Mouse (Mus musculus) cerebellum, adult (tissue): Measurements from ENCODE around the gene Habp4.
A peak's percentile ranks its signal among the peaks of the same experiment; 100 is the strongest.

ENCODE experiments used
- ATAC-seq: cut with Nextera tagmentation; 2 replicates; pipeline ENCODE4 v1.9.2; 2017; ENCODE audit warnings: mild to moderate bottlenecking, moderate library complexity, mixed read lengths; ENCODE audit not compliant: insufficient number of reproducible peaks, low FRiP score, low TSS enrichment

The Habp4 gene

GRCm38 (mm10) chr13:64161548-64161915, at the start of gene Habp4:
Gene Habp4 (plus strand): TSS chr13:64161824.
- peak; percentile 94 for ATAC-seq

GRCm38 (mm10) chr13:64117442-64117841, 44.2 kb upstream of the Habp4 start:
- no peak for ATAC-seq

GRCm38 (mm10) chr13:64120760-64121159, 40.9 kb upstream of the Habp4 start:
- ATAC-seq: no peak

GRCm38 (mm10) chr13:64123491-64124188, 38.0 kb upstream of the Habp4 start:
- ATAC-seq: no peak

GRCm38 (mm10) chr13:64124886-64125285, 36.7 kb upstream of the Habp4 start:
- ATAC-seq: no peak

GRCm38 (mm10) chr13:64126316-64126715, 35.3 kb upstream of the Habp4 start:
- no peak for ATAC-seq

GRCm38 (mm10) chr13:64128858-64129615, 32.6 kb upstream of the Habp4 start, which contains the start of gene Slc35d2:
Gene Slc35d2 (minus strand): TSS chr13:64129368.
- ATAC-seq: peak; percentile 58; the same call in 1 of the 2 replicates

GRCm38 (mm10) chr13:64129616-64130375, 31.8 kb upstream of the Habp4 start:
- no peak for ATAC-seq

- no peak for ATAC-seq
Measured at GRCm38 (mm10) chr13:64150121-64150520, 11.5 kb upstream of the Habp4 start.

- peak; percentile 41 for ATAC-seq
Measured at GRCm38 (mm10) chr13:64152241-64152669, 9.4 kb upstream of the Habp4 start.

- peak; percentile 15 for ATAC-seq
Measured at GRCm38 (mm10) chr13:64152671-64153082, 8.9 kb upstream of the Habp4 start.

GRCm38 (mm10) chr13:64153083-64153682, 8.4 kb upstream of the Habp4 start, which contains the start of gene Zfp367:
Gene Zfp367 (minus strand): TSS chr13:64153202.
- ATAC-seq: peak; percentile 98

- ATAC-seq: no peak
Measured at GRCm38 (mm10) chr13:64153751-64154267, 7.8 kb upstream of the Habp4 start.

- no peak for ATAC-seq
Measured at GRCm38 (mm10) chr13:64154651-64155050, 7.0 kb upstream of the Habp4 start.

GRCm38 (mm10) chr13:64155171-64155571, 6.5 kb upstream of the Habp4 start:
- no peak for ATAC-seq

- no peak for ATAC-seq
Measured at GRCm38 (mm10) chr13:64156966-64157365, 4.7 kb upstream of the Habp4 start.

- ATAC-seq: peak; percentile 16; the same call in 1 of the 2 replicates
Measured at GRCm38 (mm10) chr13:64161916-64162611, 440 bp downstream of the Habp4 start.

- no peak for ATAC-seq
Measured at GRCm38 (mm10) chr13:64162626-64163025, 1.0 kb downstream of the Habp4 start.

GRCm38 (mm10) chr13:64163147-64163715, 1.6 kb downstream of the Habp4 start:
- ATAC-seq: no peak
